Mouse (Mus musculus) stomach, postnatal 0 days (tissue): Measurements from ENCODE around the gene Tial1. TPM values are rescaled to one million over a fixed set of nuclear protein-coding genes. Genes with fewer than 3 reads are reported as not detected.
A peak's percentile ranks its signal among the peaks of the same experiment; 100 is the strongest.

ENCODE experiments used
- ATAC-seq: fragments of 200-750 bp; cut with Nextera tagmentation; 2 replicates; pipeline ENCODE4 v1.8.0; 2017; ENCODE audit not compliant: low FRiP score, low TSS enrichment
- DNase-seq: peaks from one replicate; pipeline ENCODE4 v3.0.0-alpha.2; 2016; ENCODE audit warnings: low spot score
- H3K27ac ChIP-seq: fragments of 300-500 bp; sonication (generic); replicated peaks from 2 replicates; pipeline ENCODE4 v1.5.1; 2014; ENCODE audit warnings: mild to moderate bottlenecking, control low read depth
- H3K27me3 ChIP-seq: fragments of 300-500 bp; sonication (generic); 2 replicates; pipeline ENCODE4 v1.6.1; 2014; ENCODE audit warnings: low read length; ENCODE audit not compliant: control insufficient read depth, insufficient read depth
- H3K36me3 ChIP-seq: fragments of 300-500 bp; sonication (generic); 2 replicates; pipeline ENCODE4 v1.6.1; 2014; ENCODE audit warnings: low read length, mixed read lengths; ENCODE audit not compliant: control insufficient read depth, insufficient read depth
- H3K4me1 ChIP-seq: fragments of 300-500 bp; sonication (generic); replicated peaks from 2 replicates; pipeline ENCODE4 v1.6.1; 2014; ENCODE audit warnings: antibody characterized with exemption; ENCODE audit not compliant: control insufficient read depth, insufficient read depth
- H3K4me2 ChIP-seq: fragments of 300-500 bp; sonication (generic); replicated peaks from 2 replicates; pipeline ENCODE4 v1.6.1; 2014; ENCODE audit warnings: low read depth, mild to moderate bottlenecking, control low read depth, moderate library complexity
- H3K4me3 ChIP-seq: fragments of 300-500 bp; sonication (generic); 2 replicates; pipeline ENCODE4 v1.5.1; 2014; ENCODE audit warnings: low read depth, low read length, control low read depth
- H3K9ac ChIP-seq: fragments of 300-500 bp; sonication (generic); 2 replicates; pipeline ENCODE4 v1.6.1; 2014; ENCODE audit warnings: mild to moderate bottlenecking, low read length, control low read depth, mixed read lengths
- H3K9me3 ChIP-seq: fragments of 300-500 bp; sonication (generic); 2 replicates; pipeline ENCODE4 v1.6.1; 2016; ENCODE audit warnings: low read length; ENCODE audit not compliant: control insufficient read depth
- CTCF ChIP-seq: IDR thresholded peaks from 2 replicates; pipeline ENCODE4 v1.5.1; 2016; ENCODE audit warnings: antibody characterized with exemption, low read depth, mild to moderate bottlenecking, moderate library complexity
- EP300 ChIP-seq: optimal IDR thresholded peaks from 2 replicates; pipeline ENCODE3; 2016; ENCODE audit warnings: antibody characterized with exemption
- WGBS: fragments of 180-500 bp; shearing (Covaris S2); extraction: QIAGEN DNeasy Blood & Tissue Kit; methylation state at CpG from one replicate; pipeline ENCODE4 v1.1.7; 2014; 5-methylcytosine and 5-hydroxymethylcytosine counted together
- polyA plus RNA-seq: library from polyadenylated mRNA; unstranded; fragments of >200 nt; fragmentation: Nextera tagmentation; extraction: Ambion mirVana; gene quantifications from 2 replicates; pipeline ENCODE4 v1.2.1, GENCODE M21; 2015

Tial1 gene
- polyA plus RNA-seq, result 12.5 and 13.1 TPM in 2 replicates

- Histone ChIP-seq H3K4me3 (peak within 1 kb of the TSS; percentile 83), H3K36me3 (no peaks in the 10 kb centered on the region), H3K4me1 (no peaks in the 10 kb centered on the region), H3K9me3 (no peaks in the 10 kb centered on the region), H3K27me3 (no peaks in the 10 kb centered on the region), H3K27ac (peak within 1 kb of the TSS; percentile 97), H3K9ac (peak within 1 kb of the TSS; percentile 84), H3K4me2 (peak within 1 kb of the TSS; percentile 95)
- WGBS, result under 1% methylated on average over 65 of the region's 69 CpGs
- TF ChIP-seq EP300, result peak; percentile 54
- no peak for TF ChIP-seq CTCF
- ATAC-seq (peak; percentile 100), DNase-seq (peak; percentile 99)
Observed at GRCm38 (mm10) chr7:128461285-128462215, at the start of gene Tial1. Tial1 (minus strand) TSS chr7:128461717.

GRCm38 (mm10) chr7:128504091-128504490, 42.6 kb upstream of the Tial1 start:
- 86% methylated on average over 6 of the region's 6 CpGs for WGBS
- Histone ChIP-seq H3K36me3 (no peaks in the 10 kb centered on the region), H3K9ac (no peak overlapping the region), H3K27me3 (no peaks in the 10 kb centered on the region), H3K27ac (no peak overlapping the region), H3K4me3 (no peak overlapping the region), H3K9me3 (no peaks in the 10 kb centered on the region), H3K4me1 (no peaks in the 10 kb centered on the region), H3K4me2 (no peak overlapping the region)
- DNase-seq (no peak), ATAC-seq (no peak)
- TF ChIP-seq EP300 (no peak), CTCF (no peak)

GRCm38 (mm10) chr7:128499801-128500200, 38.3 kb upstream of the Tial1 start:
- H3K9me3 ChIP-seq, result no peaks in the 10 kb centered on the region
- ATAC-seq (no peak), DNase-seq (no peak)
- H3K27me3 ChIP-seq, result no peaks in the 10 kb centered on the region
- H3K4me1 ChIP-seq, result no peaks in the 10 kb centered on the region
- WGBS, result 64% methylated on average over 6 of the region's 6 CpGs
- H3K4me3 ChIP-seq, result no peak overlapping the region
- no peak overlapping the region for H3K27ac ChIP-seq
- no peak overlapping the region for H3K4me2 ChIP-seq
- H3K9ac ChIP-seq, result no peak overlapping the region
- H3K36me3 ChIP-seq, result no peaks in the 10 kb centered on the region
- TF ChIP-seq CTCF (no peak), EP300 (no peak)

GRCm38 (mm10) chr7:128494546-128494945, 33.0 kb upstream of the Tial1 start:
- TF ChIP-seq EP300 (no peak), CTCF (no peak)
- no peaks in the 10 kb centered on the region for H3K9me3 ChIP-seq
- no peak for ATAC-seq
- H3K4me3 ChIP-seq, result no peak overlapping the region
- H3K4me1 ChIP-seq, result no peaks in the 10 kb centered on the region
- DNase-seq, result no peak
- no peak overlapping the region for H3K4me2 ChIP-seq
- no peak overlapping the region for H3K27ac ChIP-seq
- H3K36me3 ChIP-seq, result no peaks in the 10 kb centered on the region
- H3K27me3 ChIP-seq, result no peaks in the 10 kb centered on the region
- WGBS, result 84% methylated on average over 5 of the region's 5 CpGs
- H3K9ac ChIP-seq, result no peak overlapping the region

- WGBS, result 85% methylated on average over 3 of the region's 3 CpGs
Observed at GRCm38 (mm10) chr7:128488986-128489385, 27.5 kb upstream of the Tial1 start.

GRCm38 (mm10) chr7:128474322-128474721, 12.8 kb upstream of the Tial1 start:
- 42% methylated on average over 10 of the region's 10 CpGs for WGBS
- no peaks in the 10 kb centered on the region for H3K9me3 ChIP-seq

More at GRCm38 (mm10) chr7:128488986-128489385, 27.5 kb upstream of the Tial1 start:
- no peak for ATAC-seq
- Histone ChIP-seq H3K9me3 (no peaks in the 10 kb centered on the region), H3K9ac (no peak overlapping the region), H3K4me1 (no peaks in the 10 kb centered on the region), H3K4me2 (no peak overlapping the region), H3K27ac (no peak overlapping the region), H3K36me3 (no peaks in the 10 kb centered on the region), H3K4me3 (no peak overlapping the region), H3K27me3 (no peaks in the 10 kb centered on the region)
- DNase-seq, result no peak
- TF ChIP-seq CTCF (no peak), EP300 (no peak)

More at GRCm38 (mm10) chr7:128474322-128474721, 12.8 kb upstream of the Tial1 start:
- ATAC-seq, result peak; percentile 74
- no peaks in the 10 kb centered on the region for H3K4me1 ChIP-seq
- H3K36me3 ChIP-seq, result no peaks in the 10 kb centered on the region
- H3K27me3 ChIP-seq, result no peaks in the 10 kb centered on the region
- TF ChIP-seq CTCF (peak; percentile 77), EP300 (no peak)
- no peak overlapping the region for H3K4me3 ChIP-seq
- no peak overlapping the region for H3K4me2 ChIP-seq
- peak; percentile 60 for DNase-seq
- H3K27ac ChIP-seq, result no peak overlapping the region
- H3K9ac ChIP-seq, result no peak overlapping the region
